Mouse (Mus musculus): ENCODE measurements around the gene Gm34653. TPM values are rescaled to one million over a fixed set of nuclear protein-coding genes. Genes with fewer than 3 reads are reported as not detected.

Gm34653 gene
- total RNA-seq, 1 experiment from 2014 or later, result not detected

DNA sequence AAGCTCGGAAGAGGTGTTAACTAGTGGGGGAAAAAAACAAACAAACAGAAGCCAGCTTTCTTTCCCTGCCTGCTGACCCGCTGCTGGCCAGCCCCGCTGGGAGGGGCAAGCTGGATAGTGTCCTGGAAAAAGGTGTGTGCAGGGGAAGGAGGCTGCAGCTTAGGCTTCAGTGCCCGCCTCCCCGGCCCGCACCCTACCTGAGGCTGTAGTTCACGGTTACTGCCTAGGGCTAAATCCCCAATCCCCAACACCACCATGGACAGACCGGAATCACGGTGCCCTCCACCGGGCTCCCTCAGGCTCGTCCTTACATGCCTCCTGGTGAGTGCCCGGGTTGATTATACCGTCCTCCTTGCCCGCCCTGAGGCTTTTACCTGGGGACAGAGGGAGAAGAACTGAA, 41.5 kb downstream of the Gm34653 start, which contains the start of gene Cutal:
Cutal (plus strand) TSS at position 126 of the 400 bp plus-strand sequence.
- no peak for ATAC-seq (ENCODE audit: extremely low read depth, insufficient number of reproducible peaks, low FRiP score, poor library complexity, severe bottlenecking)

GRCm38 (mm10) chr2:34874816-34875345, 42.1 kb downstream of the Gm34653 start, which contains the start of gene Psmd5:
Gene Psmd5, minus strand, starts transcription at chr2:34874968.
- ATAC-seq (ENCODE audit: extremely low read depth, insufficient number of reproducible peaks, low FRiP score, poor library complexity, severe bottlenecking), result no peak

DNA sequence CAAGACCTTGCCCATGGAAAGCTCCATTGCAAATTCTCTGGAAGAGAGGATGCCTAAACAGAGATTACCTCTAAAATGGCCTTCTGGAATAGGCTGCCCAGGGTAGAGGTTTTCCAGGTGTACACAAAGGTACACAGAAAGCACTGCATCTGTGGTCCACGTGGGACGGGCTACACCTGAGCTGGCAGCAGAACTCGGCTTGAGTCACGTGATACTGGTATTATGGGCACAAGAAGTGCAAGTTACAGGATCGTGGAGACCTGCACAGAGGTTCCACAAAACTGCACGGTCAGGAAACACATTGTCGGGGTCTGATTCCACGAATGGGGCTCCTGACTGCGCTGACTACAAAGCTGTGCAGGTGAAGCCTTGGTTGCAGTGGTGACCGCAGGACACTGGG, 47.2 kb downstream of the Gm34653 start:
- no peak for ATAC-seq (ENCODE audit: extremely low read depth, insufficient number of reproducible peaks, low FRiP score, poor library complexity, severe bottlenecking)

DNA sequence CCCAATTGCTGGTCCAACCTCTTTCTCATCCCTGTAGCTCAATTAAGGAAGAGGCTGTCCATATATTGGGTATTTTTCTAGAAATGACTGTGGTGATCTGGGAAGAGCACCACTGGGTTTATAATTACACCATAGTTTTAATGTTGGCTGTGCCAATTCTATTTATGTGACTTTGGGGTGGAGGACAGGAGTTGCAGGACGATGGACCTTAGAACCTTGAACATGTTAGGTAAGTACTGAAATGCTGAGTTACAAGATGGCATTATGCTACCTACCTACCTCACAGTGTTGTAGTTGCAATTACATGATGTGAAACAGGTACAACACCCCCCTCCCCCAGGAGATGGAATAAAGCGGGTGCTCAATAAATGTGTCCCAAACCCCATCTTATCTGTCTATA, 50.0 kb downstream of the Gm34653 start:
- ATAC-seq (ENCODE audit: extremely low read depth, insufficient number of reproducible peaks, low FRiP score, poor library complexity, severe bottlenecking), result no peak

- ATAC-seq (ENCODE audit: extremely low read depth, insufficient number of reproducible peaks, low FRiP score, poor library complexity, severe bottlenecking), result no peak
These were observed 50.4 kb downstream of the Gm34653 start for GRCm38 (mm10) chr2:34883190-34883589.

GRCm38 (mm10) chr2:34884186-34884585, 51.4 kb downstream of the Gm34653 start:
- ATAC-seq (ENCODE audit: extremely low read depth, insufficient number of reproducible peaks, low FRiP score, poor library complexity, severe bottlenecking), result no peak

Other genes starting within 250 kb of the Gm34653 start
- gene Gapvd1, start 77.8 kb upstream of the Gm34653 start, total RNA-seq (2017), result 118 and 132 TPM in 2 replicates
- 603 and 618 TPM in 2 replicates for gene Hspa5, start 61.0 kb upstream of the Gm34653 start, total RNA-seq (2017)
- 9.7 and 16.6 TPM in 2 replicates for gene Rabepk, start 33.1 kb upstream of the Gm34653 start, total RNA-seq (2017)
- gene Fbxw2, start 6.7 kb upstream of the Gm34653 start, total RNA-seq (2017), result 94.5 and 100 TPM in 2 replicates
- not detected in 2 replicates for gene Cutal, start 41.4 kb downstream of the Gm34653 start, total RNA-seq (2017)
- 17.1 and 17.7 TPM in 2 replicates for gene Psmd5, start 42.0 kb downstream of the Gm34653 start, total RNA-seq (2017)
- gene Phf19, start 81.0 kb downstream of the Gm34653 start, total RNA-seq (2017), result 3.9 and 5.1 TPM in 2 replicates
- 31.1 and 31.3 TPM in 2 replicates for gene Traf1, start 128.8 kb downstream of the Gm34653 start, total RNA-seq (2017)
- gene Hc, start 228.4 kb downstream of the Gm34653 start, total RNA-seq (2017), result not detected in 2 replicates

Data from neutrophil, adult 5-6 weeks (primary cell).